In genomic region chr3:79886357-79887091, GRCm38 (mm10) we compare ENCODE assay signal across 8 mouse cellular contexts. TPM values are rescaled to one million over a fixed set of nuclear protein-coding genes. Genes with fewer than 3 reads are reported as not detected.
DNase-seq lines count a peak whose midpoint lies in the region; TF ChIP-seq lines count a peak whose summit lies in the region.

No protein-coding gene starts in this region.

- 77% methylated on average over 23 of the region's 23 CpGs for WGBS in liver, adult 2 months

- H3K4me2 ChIP-seq in myocyte (ENCODE audit: low read depth): peak overlapping the region; percentile 69

- peaks cover 2% of the 10 kb centered on the region; the same call in 1 of the 2 replicates for H3K4me1 ChIP-seq in embryonic fibroblast, embryonic 13.5 days (ENCODE audit: control insufficient read depth, insufficient read depth, low read length)
- 0 out of 2 replicates have a peak, but pooled peaks cover 3% of the 10 kb centered on the region for H3K4me1 ChIP-seq in liver, adult 2 months (ENCODE audit: control insufficient read depth, insufficient read depth, low read length)

- DNase-seq in right cerebral cortex, postnatal 14 days: peak; percentile 10
- DNase-seq in right cerebral cortex, postnatal 36 days (ENCODE audit: low spot score in 2 of 2): no peak
- DNase-seq in heart, postnatal 14 days: peak; percentile 74 to 77
- DNase-seq in liver, adult 2 months (ENCODE audit: extremely low read depth, low read depth, low spot score): no peak
- no peak for DNase-seq in embryo, embryonic 9.5 days (ENCODE audit: extremely low spot score)
- DNase-seq in urinary bladder, postnatal 36 days (ENCODE audit: low spot score in 2 of 2): no peak

- peak overlapping the region; percentile 89 for H3K27ac ChIP-seq in embryonic fibroblast, embryonic 13.5 days (ENCODE audit: insufficient read depth, low read length)
- H3K27ac ChIP-seq in liver, adult 2 months (replicated peaks; ENCODE audit: insufficient read depth, low read depth, low read length): no peak overlapping the region

- H3K79me2 ChIP-seq in liver, adult 2 months (ENCODE audit: control insufficient read depth, insufficient read depth, low read length): no peaks in the 10 kb centered on the region
- no peaks in the 10 kb centered on the region for H3K79me2 ChIP-seq in myocyte (ENCODE audit: control insufficient read depth, insufficient read depth)

- peak; percentile 44; the same call in 1 of the 2 replicates for TF ChIP-seq POLR2A in embryonic fibroblast, embryonic 13.5 days (IDR thresholded peaks at IDR 0.05; ENCODE audit: low read depth, low read length)
- no peak for TF ChIP-seq POLR2A in liver, adult 2 months (IDR thresholded peaks at IDR 0.05; ENCODE audit: extremely low read depth, insufficient read depth, low read length)
- TF ChIP-seq POLR2A in myocyte (IDR thresholded peaks at IDR 0.05; ENCODE audit: insufficient read length, low read depth): no peak

- no peaks in the 10 kb centered on the region for H3K36me3 ChIP-seq in liver, adult 2 months (ENCODE audit: control insufficient read depth, insufficient read depth, low read length)
- H3K36me3 ChIP-seq in myocyte (ENCODE audit: control insufficient read depth, insufficient read depth): no peaks in the 10 kb centered on the region

- H3ac ChIP-seq in myocyte (ENCODE audit: control insufficient read depth, insufficient read length): no peak overlapping the region

- H3K9ac ChIP-seq in liver, adult 2 months (ENCODE audit: low read depth, low read length): 0 out of 2 replicates have a peak overlapping the region, but pooled peaks have one; percentile 30

- peaks cover 6% of the 10 kb centered on the region; the same call in 1 of the 2 replicates for H3K27me3 ChIP-seq in liver, adult 2 months (ENCODE audit: control insufficient read depth, insufficient read depth, low read length)
- no peaks in the 10 kb centered on the region for H3K27me3 ChIP-seq in myocyte (ENCODE audit: control insufficient read depth, insufficient read depth, insufficient read length)

- H3K4me3 ChIP-seq in embryonic fibroblast, embryonic 13.5 days (ENCODE audit: insufficient read depth, low read length): peak overlapping the region; percentile 62
- H3K4me3 ChIP-seq in liver, adult 2 months (ENCODE audit: insufficient read depth, low read depth, low read length): peak overlapping the region; percentile 54
- H3K4me3 ChIP-seq in myocyte: peak overlapping the region; percentile 25

- TF ChIP-seq CTCF in embryonic fibroblast, embryonic 13.5 days (IDR thresholded peaks at IDR 0.05; ENCODE audit: borderline replicate concordance, insufficient read depth, low read length): 0 out of 2 replicates have a peak, but pooled peaks have one; percentile 24
- TF ChIP-seq CTCF in liver, adult 2 months (IDR thresholded peaks at IDR 0.05; ENCODE audit: low read depth, low read length): peak; percentile 46

- intact Hi-C loops in heart, postnatal 14 days (cut with DNase I): loop anchor here (5.0 to 10.0 kb wide), 3 partner anchors 41 to 121 kb away; no protein-coding TSS in a partner anchor

TF ChIP-seq in myocyte, 11 proteins besides CTCF, POLR2A, EP300 and RAD21:
- TF ChIP-seq USF1 (IDR thresholded peaks at IDR 0.05; ENCODE audit: low read depth): no peak
- TF ChIP-seq MAX (IDR thresholded peaks at IDR 0.05; ENCODE audit: low read depth): no peak
- no peak for TF ChIP-seq E2F4 (IDR thresholded peaks at IDR 0.05; ENCODE audit: insufficient read depth)
- TF ChIP-seq SRF (IDR thresholded peaks at IDR 0.05; ENCODE audit: control insufficient read depth, insufficient read length, low read depth): no peak
- TF ChIP-seq TCF3 (IDR thresholded peaks at IDR 0.05; ENCODE audit: insufficient read length, low read depth): no peak
- no peak for TF ChIP-seq POLR2AphosphoS2 (IDR thresholded peaks at IDR 0.05; ENCODE audit: insufficient read length, low read depth)
- TF ChIP-seq TCF12 (IDR thresholded peaks at IDR 0.05; ENCODE audit: insufficient read depth, poor library complexity, severe bottlenecking): no peak
- TF ChIP-seq MYOD1 (IDR thresholded peaks at IDR 0.05; ENCODE audit: control insufficient read depth in 1 of 3, insufficient read length in 2 of 3, low read depth in 2 of 3): no peak
- TF ChIP-seq CEBPB (IDR thresholded peaks at IDR 0.05; ENCODE audit: insufficient read depth, poor library complexity, severe bottlenecking): no peak
- no peak for TF ChIP-seq MYOG (IDR thresholded peaks at IDR 0.05; ENCODE audit: control insufficient read depth in 1 of 3, insufficient read depth in 1 of 3, insufficient read length in 2 of 3, low read depth in 2 of 3)
- TF ChIP-seq REST (IDR thresholded peaks at IDR 0.05; ENCODE audit: insufficient read depth, insufficient read length): no peak

RNA-seq across cellular contexts. Expression of gene Fam198b, which starts 2.2 kb away (rescaled TPM):
- 188 and 357 TPM in 2 replicates for polyA plus RNA-seq in embryonic fibroblast, embryonic 13.5 days (2011; ENCODE audit: insufficient read length, low read depth, missing spikeins)
- 10 to 100 TPM; 28.8 to 42.7 TPM for total RNA-seq in heart, postnatal 14 days (2021)
- 0.37 and 0.94 TPM in 2 replicates for total RNA-seq in liver, adult 2 months (2014; rRNA removed)
- 0.12 and 0.17 TPM in 2 replicates for polyA plus RNA-seq in liver, adult 2 months (2012; rRNA removed)
- polyA plus RNA-seq in myocyte (2012; fragmentation: generic; extraction: Trizol): 1.8 TPM

RNA-seq across cellular contexts. Expression of gene Tmem144, which starts 34.0 kb away (rescaled TPM):
- polyA plus RNA-seq in embryonic fibroblast, embryonic 13.5 days (2011; ENCODE audit: insufficient read length, low read depth, missing spikeins): 7.9 and 8.4 TPM in 2 replicates
- total RNA-seq in heart, postnatal 14 days (2021): 1 to 10 TPM; 6.3 to 7.9 TPM
- 3.6 and 4.5 TPM in 2 replicates for total RNA-seq in liver, adult 2 months (2014; rRNA removed)
- 1.7 and 2.0 TPM in 2 replicates for polyA plus RNA-seq in liver, adult 2 months (2012; rRNA removed)
- polyA plus RNA-seq in myocyte (2012; fragmentation: generic; extraction: Trizol): 0.92 TPM

Comparison
In these comparisons a context has a peak if more than half of its experiments do, and no peak if none do; other contexts are left out.
1. DNase-seq: peak in right cerebral cortex, postnatal 14 days (single experiment) and heart, postnatal 14 days (2 of 2); none in right cerebral cortex, postnatal 36 days (0 of 2), liver, adult 2 months (single experiment), embryo, embryonic 9.5 days (single experiment) and urinary bladder, postnatal 36 days (0 of 2).
2. RNA of gene Fam198b, which starts 2.2 kb away (polyA plus RNA-seq): 188 to 357 TPM in embryonic fibroblast, embryonic 13.5 days; 1.8 TPM in myocyte (single experiment) and 0.12 to 0.17 TPM in liver, adult 2 months; every median in the first group is over 10 times any median in the second.
3. Peak in every context shown above with its lines, with median percentiles within 50 percentile points of each other: H3K4me3 ChIP-seq.